Mouse (Mus musculus) cerebellum, adult 2 months (tissue): Measurements from ENCODE around the gene Lsm14a.

Experiments used
- CTCF ChIP-seq: fragments of 200-500 bp; IDR thresholded peaks from 2 replicates; pipeline ENCODE4 v1.5.1; 2011; ENCODE audit warnings: low read depth, mild to moderate bottlenecking, control low read depth, low read length, moderate library complexity, borderline replicate concordance; ENCODE audit not compliant: insufficient read depth
- POLR2A ChIP-seq: fragments of 200-500 bp; IDR thresholded peaks from 2 replicates; pipeline ENCODE4 v1.6.1; 2011; ENCODE audit warnings: low read length, control low read depth, borderline replicate concordance; ENCODE audit not compliant: insufficient read depth

- TF ChIP-seq CTCF (no peak), POLR2A (no peak)
Observed at GRCm38 (mm10) chr7:34339164-34339489, 54.0 kb downstream of the Lsm14a start.
